19 mouse cellular contexts compared by ENCODE assay signal in genomic region chr1:75379931-75380330, GRCm38 (mm10). TPM values are rescaled to one million over a fixed set of nuclear protein-coding genes. Genes with fewer than 3 reads are reported as not detected.
DNase-seq lines count a peak whose midpoint lies in the region; ATAC-seq and TF ChIP-seq lines count a peak whose summit lies in the region.
"Had no signal": no experiment of that assay in that cellular context is flagged by ENCODE, and none has a peak within 500 bp of the region (broad histone marks: within the 10 kb centered on the region; RNA-seq: fewer than 3 reads in every experiment).

No protein-coding gene starts in this region.

- TF ChIP-seq POLR2A in limb, embryonic 14.5 days (IDR thresholded peaks at IDR 0.05; ENCODE audit: borderline replicate concordance, extremely low read depth, insufficient read depth, insufficient read length), result no peak

- WGBS in heart, embryonic 12.5 days, result 42% methylated on average over 8 of the region's 8 CpGs
- 56% methylated on average over 8 of the region's 8 CpGs for WGBS in embryonic facial prominence, embryonic 10.5 days
- WGBS in limb, embryonic 14.5 days, result 61% methylated on average over 8 of the region's 8 CpGs

- TF ChIP-seq CTCF in gastrocnemius, adult 2 months (IDR thresholded peaks at IDR 0.05), result no peak

- H3K9me3 ChIP-seq in heart, embryonic 12.5 days (replicated peaks), result no peaks in the 10 kb centered on the region
- H3K9me3 ChIP-seq in embryonic facial prominence, embryonic 10.5 days, result no peaks in the 10 kb centered on the region
- H3K9me3 ChIP-seq in limb, embryonic 14.5 days (ENCODE audit: control insufficient read depth, low read length), result no peaks in the 10 kb centered on the region
- H3K9me3 ChIP-seq: G1E; hindbrain, embryonic 15.5 days; neural tube, embryonic 12.5 days; stomach, embryonic 15.5 days had no signal

- intact Hi-C loops in heart, postnatal 14 days (cut with DNase I), result no loop called here
- intact Hi-C loops in gastrocnemius, adult 2 months (cut with DNase I), result no loop called here

- H3K27ac ChIP-seq in heart, embryonic 12.5 days (ENCODE audit: poor library complexity, severe bottlenecking), result peak overlapping the region; percentile 90
- peak overlapping the region; percentile 37 for H3K27ac ChIP-seq in embryonic facial prominence, embryonic 10.5 days (replicated peaks)
- H3K27ac ChIP-seq in gastrocnemius, adult 2 months, result peak overlapping the region; percentile 99
- H3K27ac ChIP-seq in limb, embryonic 14.5 days (replicated peaks; ENCODE audit: low read depth, low read length), result no peak overlapping the region
- H3K27ac ChIP-seq: hindbrain, embryonic 15.5 days; kidney, postnatal 0 days; neural tube, embryonic 12.5 days; stomach, embryonic 15.5 days had no signal

- no peak for ATAC-seq in heart, embryonic 12.5 days (ENCODE audit: insufficient number of reproducible peaks, low FRiP score)
- ATAC-seq in limb, embryonic 14.5 days (ENCODE audit: low FRiP score, low read depth), result peak; percentile 25; the same call in 1 of the 2 replicates
- ATAC-seq: CD4-positive, CD25-positive, alpha-beta regulatory T cell, adult 4 months; forebrain, embryonic 14.5 days; intestine, postnatal 0 days had no signal

- peaks cover 13% of the 10 kb centered on the region for H3K36me3 ChIP-seq in heart, embryonic 12.5 days
- peaks cover 6% of the 10 kb centered on the region for H3K36me3 ChIP-seq in embryonic facial prominence, embryonic 10.5 days (replicated peaks)
- H3K36me3 ChIP-seq in limb, embryonic 14.5 days (ENCODE audit: control insufficient read depth, insufficient read depth, low read length), result peaks cover 3% of the 10 kb centered on the region; the same call in 1 of the 2 replicates
- H3K36me3 ChIP-seq: G1E; hindbrain, embryonic 15.5 days; neural tube, embryonic 12.5 days; stomach, embryonic 15.5 days had no signal

- H3K4me1 ChIP-seq in heart, embryonic 12.5 days (replicated peaks), result peaks cover 76% of the 10 kb centered on the region
- peaks cover 70% of the 10 kb centered on the region for H3K4me1 ChIP-seq in embryonic facial prominence, embryonic 10.5 days
- peaks cover 20% of the 10 kb centered on the region for H3K4me1 ChIP-seq in limb, embryonic 14.5 days (ENCODE audit: control insufficient read depth, insufficient read depth, low read length)

- peak overlapping the region; percentile 28; the same call in 1 of the 2 replicates for H3K9ac ChIP-seq in heart, embryonic 12.5 days
- H3K9ac ChIP-seq in limb, embryonic 14.5 days (ENCODE audit: low read depth, low read length, severe bottlenecking), result no peak overlapping the region
- H3K9ac ChIP-seq: hindbrain, embryonic 15.5 days; neural tube, embryonic 12.5 days; stomach, embryonic 15.5 days had no signal

- no peak overlapping the region for H3K4me2 ChIP-seq in heart, embryonic 12.5 days
- no peak overlapping the region for H3K4me2 ChIP-seq in limb, embryonic 14.5 days (replicated peaks; ENCODE audit: low read depth, low read length, severe bottlenecking)
- H3K4me2 ChIP-seq: hindbrain, embryonic 15.5 days; neural tube, embryonic 12.5 days; stomach, embryonic 15.5 days had no signal

- H3K4me3 ChIP-seq in heart, embryonic 12.5 days, result no peak overlapping the region
- no peak overlapping the region for H3K4me3 ChIP-seq in embryonic facial prominence, embryonic 10.5 days
- peak overlapping the region; percentile 78 for H3K4me3 ChIP-seq in gastrocnemius, adult 2 months
- no peak overlapping the region for H3K4me3 ChIP-seq in limb, embryonic 14.5 days (replicated peaks; ENCODE audit: low read length)
- H3K4me3 ChIP-seq: hindbrain, embryonic 15.5 days; neural tube, embryonic 12.5 days; stomach, embryonic 15.5 days had no signal

- DNase-seq in heart, postnatal 14 days, result no peak
- peak; percentile 54 for DNase-seq in embryonic facial prominence, embryonic 10.5 days (ENCODE audit: low spot score)
- peak; percentile 91 for DNase-seq in gastrocnemius, adult 2 months
- DNase-seq in limb, embryonic 14.5 days (ENCODE audit: low spot score), result no peak
- DNase-seq in kidney, postnatal 4 days, result no peak
- no peak for DNase-seq in retina, embryonic 14.5 days (ENCODE audit: low spot score)
- DNase-seq: cerebellum, adult 9-11 months; layer of hippocampus, adult 9-11 months; lung, adult 18-20 months; thymus, adult 2 months had no signal

- peaks cover 10% of the 10 kb centered on the region for H3K27me3 ChIP-seq in heart, embryonic 12.5 days (replicated peaks)
- peaks cover 84% of the 10 kb centered on the region for H3K27me3 ChIP-seq in embryonic facial prominence, embryonic 10.5 days (replicated peaks; ENCODE audit: low read depth, poor library complexity, severe bottlenecking)
- no peaks in the 10 kb centered on the region for H3K27me3 ChIP-seq in limb, embryonic 14.5 days (ENCODE audit: control insufficient read depth, insufficient read depth, low read length)

RNA-seq across cellular contexts. Expression of gene Speg, which starts 4.8 kb away (rescaled TPM):
- 61.5 and 67.4 TPM in 2 replicates for polyA plus RNA-seq in heart, embryonic 12.5 days (2016; fragmentation: Nextera tagmentation; extraction: Ambion mirVana)
- 100 to 1,000 TPM; 125 to 126 TPM for total RNA-seq in heart, postnatal 14 days (2021)
- polyA plus RNA-seq in embryonic facial prominence, embryonic 10.5 days (2016; fragmentation: Nextera tagmentation; extraction: Ambion mirVana), result 30.2 and 30.6 TPM in 2 replicates
- total RNA-seq in gastrocnemius, adult 2 months (2021), result 100 to 1,000 TPM; 268 to 311 TPM
- polyA plus RNA-seq in limb, embryonic 14.5 days (2012; rRNA removed), result 77.9 and 114 TPM in 2 replicates
- 15.3 and 21.8 TPM in 2 replicates for polyA plus RNA-seq in limb, embryonic 14.5 days (2014; fragmentation: Nextera tagmentation; extraction: Ambion mirVana)

RNA-seq across cellular contexts. Expression of gene Des, which starts 19.8 kb away (rescaled TPM):
- polyA plus RNA-seq in heart, embryonic 12.5 days (2016; fragmentation: Nextera tagmentation; extraction: Ambion mirVana), result 500 and 521 TPM in 2 replicates
- 1,000 to 10,000 TPM; 1,039 to 1,057 TPM for total RNA-seq in heart, postnatal 14 days (2021)
- 10.4 and 15.6 TPM in 2 replicates for polyA plus RNA-seq in embryonic facial prominence, embryonic 10.5 days (2016; fragmentation: Nextera tagmentation; extraction: Ambion mirVana)
- total RNA-seq in gastrocnemius, adult 2 months (2021), result 1,000 to 10,000 TPM; 2,035 to 2,198 TPM
- 50.7 and 53.7 TPM in 2 replicates for polyA plus RNA-seq in limb, embryonic 14.5 days (2012; rRNA removed)
- polyA plus RNA-seq in limb, embryonic 14.5 days (2014; fragmentation: Nextera tagmentation; extraction: Ambion mirVana), result 59.0 and 78.6 TPM in 2 replicates
- polyA plus RNA-seq: CD4-positive, CD25-positive, alpha-beta regulatory T cell, adult 4 months had no signal

RNA-seq across cellular contexts. Expression of gene Gmppa, which starts 55.8 kb away (rescaled TPM):
- 67.7 and 69.1 TPM in 2 replicates for polyA plus RNA-seq in heart, embryonic 12.5 days (2016; fragmentation: Nextera tagmentation; extraction: Ambion mirVana)
- total RNA-seq in heart, postnatal 14 days (2021), result 10 to 100 TPM; 32.3 to 32.5 TPM
- 57.1 and 61.3 TPM in 2 replicates for polyA plus RNA-seq in embryonic facial prominence, embryonic 10.5 days (2016; fragmentation: Nextera tagmentation; extraction: Ambion mirVana)
- total RNA-seq in gastrocnemius, adult 2 months (2021), result 10 to 100 TPM; 41.1 to 42.7 TPM
- 144 and 199 TPM in 2 replicates for polyA plus RNA-seq in limb, embryonic 14.5 days (2012; rRNA removed)
- 71.8 and 74.9 TPM in 2 replicates for polyA plus RNA-seq in limb, embryonic 14.5 days (2014; fragmentation: Nextera tagmentation; extraction: Ambion mirVana)

Comparison
In these comparisons a context has a peak if more than half of its experiments do, and no peak if none do; other contexts are left out.
1. DNase-seq: peak in embryonic facial prominence, embryonic 10.5 days (single experiment) and gastrocnemius, adult 2 months (single experiment); none in heart, postnatal 14 days (0 of 2), limb, embryonic 14.5 days (single experiment), kidney, postnatal 4 days (0 of 2) and retina, embryonic 14.5 days (single experiment).